Mouse (Mus musculus): Measurements from ENCODE around the gene Ssh1.

Ssh1 gene

DNA sequence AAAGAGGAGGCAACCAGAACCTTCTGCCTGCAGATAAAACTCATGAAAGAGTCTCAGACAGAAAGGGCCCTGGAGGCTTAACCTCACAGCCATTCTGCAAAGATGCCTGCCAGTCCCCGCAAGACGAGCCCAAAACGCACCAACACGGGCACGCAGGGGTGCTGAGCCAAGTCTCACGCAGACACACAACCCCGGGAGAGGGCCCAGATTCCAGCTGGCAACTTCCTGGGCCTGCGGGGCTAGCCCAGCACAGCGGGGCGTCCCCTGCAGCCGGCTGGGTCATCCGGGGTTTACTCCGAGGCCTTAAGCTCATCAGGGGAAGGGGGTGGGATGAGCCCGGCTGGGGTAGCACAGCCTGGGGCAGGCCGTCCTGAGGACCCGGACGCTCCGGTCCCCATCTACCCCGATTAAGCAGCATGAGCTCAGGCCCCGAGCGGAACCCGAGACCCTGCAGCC lies 635 bp downstream of the Ssh1 start:
- DNase-seq (ENCODE audit: extremely low read depth, low read depth, low spot score) = no peak

DNA sequence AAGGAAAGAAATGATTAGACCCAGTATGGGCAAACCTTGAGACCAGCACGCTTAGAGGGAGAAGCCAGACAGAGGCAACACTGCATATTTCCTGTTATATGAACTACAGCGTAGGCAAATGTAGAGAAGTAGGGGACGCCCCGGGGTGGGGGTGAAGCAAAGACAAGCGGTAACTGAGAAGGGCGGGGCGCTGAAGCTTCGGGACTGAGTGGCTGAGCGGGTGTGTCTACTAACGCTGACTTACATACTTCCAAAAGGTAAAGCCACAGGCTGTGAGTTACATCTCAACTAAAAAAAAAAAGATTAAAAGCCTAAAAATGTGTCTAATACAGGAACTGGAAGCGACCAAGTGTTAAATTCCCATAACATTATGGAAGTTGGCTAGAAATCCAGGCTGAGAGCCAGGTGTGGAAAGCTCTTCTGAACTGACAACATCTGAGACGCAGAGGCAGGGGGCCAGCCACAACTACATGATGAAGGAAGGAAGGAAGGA lies 1.3 kb downstream of the Ssh1 start:
- DNase-seq (ENCODE audit: extremely low read depth, low read depth, low spot score) = no peak

DNA sequence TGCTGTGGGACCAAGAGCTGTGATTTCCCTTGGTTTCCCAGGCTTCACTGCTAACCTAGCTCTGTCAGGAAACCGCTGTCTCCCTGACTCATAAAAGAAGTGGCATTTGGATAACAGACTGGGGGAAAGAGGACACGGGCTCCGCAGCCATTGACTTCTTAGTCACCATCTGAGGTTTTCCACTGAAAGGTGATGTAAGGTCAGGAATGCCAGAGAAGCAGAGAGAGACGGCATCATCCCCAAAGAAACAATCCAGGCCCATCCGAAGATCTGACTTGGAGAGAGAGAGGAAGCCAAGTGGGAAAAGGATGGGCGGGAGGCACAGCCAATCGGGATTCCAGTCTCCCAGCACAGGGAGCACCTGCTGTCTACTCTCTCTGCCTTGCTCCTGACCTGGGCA lies 2.6 kb downstream of the Ssh1 start:
- DNase-seq (ENCODE audit: extremely low read depth, low read depth, low spot score) = no peak

- DNase-seq (ENCODE audit: extremely low read depth, low read depth, low spot score) = no peak
Observed at GRCm38 (mm10) chr5:113990593-113990992, 3.1 kb downstream of the Ssh1 start.

- DNase-seq (ENCODE audit: extremely low read depth, low read depth, low spot score) = no peak
Observed at GRCm38 (mm10) chr5:113989437-113990024, 4.2 kb downstream of the Ssh1 start.

GRCm38 (mm10) chr5:113986182-113986961 lies 7.3 kb downstream of the Ssh1 start:
- DNase-seq (ENCODE audit: extremely low read depth, low read depth, low spot score) = no peak

- DNase-seq (ENCODE audit: extremely low read depth, low read depth, low spot score) = no peak
Observed at GRCm38 (mm10) chr5:113985737-113986136, 8.0 kb downstream of the Ssh1 start.

DNA sequence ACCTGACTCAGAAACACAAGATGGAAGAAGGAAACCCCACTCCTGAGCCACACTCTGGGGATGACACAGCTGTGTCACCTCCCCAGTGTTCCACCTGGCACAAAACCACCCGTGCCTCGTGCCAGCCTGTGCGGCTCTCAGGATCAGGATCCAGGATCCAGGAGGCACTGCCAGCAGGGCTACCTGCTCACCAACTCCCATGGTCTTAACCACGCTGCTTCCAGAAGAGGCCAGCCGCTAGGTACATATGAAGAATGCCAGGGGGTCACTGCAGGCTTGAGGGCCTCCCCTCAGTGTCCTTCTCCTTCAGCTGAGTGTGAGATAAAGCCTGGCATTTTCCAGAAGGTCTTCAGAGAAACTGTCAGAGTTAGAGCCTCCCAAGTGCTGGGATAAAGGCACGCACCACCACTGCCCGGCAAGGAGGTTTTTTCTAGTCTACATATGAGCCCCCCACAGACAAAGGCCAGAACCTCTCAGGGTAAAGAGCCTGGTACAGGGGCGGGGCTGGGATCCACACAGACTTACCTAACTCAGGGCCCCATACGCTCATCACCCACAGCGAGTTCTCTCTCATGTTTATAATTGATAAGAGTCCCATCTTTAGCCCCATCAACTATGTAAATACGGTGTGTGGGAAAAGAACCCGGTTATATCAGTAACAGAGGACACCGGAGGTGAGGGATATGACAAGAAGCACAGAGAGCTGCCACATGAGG lies 9.5 kb downstream of the Ssh1 start:
- no peak for DNase-seq (ENCODE audit: extremely low read depth, low read depth, low spot score)

GRCm38 (mm10) chr5:113983541-113983940 lies 10.2 kb downstream of the Ssh1 start:
- no peak for DNase-seq (ENCODE audit: extremely low read depth, low read depth, low spot score)

DNA sequence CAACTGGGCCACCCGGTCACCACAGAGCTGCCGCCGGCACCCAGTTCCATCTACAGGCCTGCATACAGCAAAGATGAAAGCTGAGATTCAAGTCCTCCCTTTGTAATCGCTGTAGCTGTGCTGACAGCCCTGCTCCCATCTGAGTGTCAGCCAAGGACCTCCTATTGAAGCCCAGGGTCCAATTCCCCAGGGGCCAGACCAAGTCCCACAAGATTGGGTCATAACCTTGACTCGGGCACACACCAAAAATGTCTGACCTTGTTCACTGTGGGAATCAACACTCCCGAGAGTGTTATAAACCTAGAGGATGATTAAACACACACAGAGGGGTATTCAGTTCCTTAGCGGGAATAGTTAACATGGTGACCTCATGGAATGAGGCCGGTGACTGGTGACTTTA lies 11.9 kb downstream of the Ssh1 start:
- DNase-seq (ENCODE audit: extremely low read depth, low read depth, low spot score) = no peak

GRCm38 (mm10) chr5:113981171-113981570 lies 12.5 kb downstream of the Ssh1 start:
- DNase-seq (ENCODE audit: extremely low read depth, low read depth, low spot score) = no peak

DNA sequence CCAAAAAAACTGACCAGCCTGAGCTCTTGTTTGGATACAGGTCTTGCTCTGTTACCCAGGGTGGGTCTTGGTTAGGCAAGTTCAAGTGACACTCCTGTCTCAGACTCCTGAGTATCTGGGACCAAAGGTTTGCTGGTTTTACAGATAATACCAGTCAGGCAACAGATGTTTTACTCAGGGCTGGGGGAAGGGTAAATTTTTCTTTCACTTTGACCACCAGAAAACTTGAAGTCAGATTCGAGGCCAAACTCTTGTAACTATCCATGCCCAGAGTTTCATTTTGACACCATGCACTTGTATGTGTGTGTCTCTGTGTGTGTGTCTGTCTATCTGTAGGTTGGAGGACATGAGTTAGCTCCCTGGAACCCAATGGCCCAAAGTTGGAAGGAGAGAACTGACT lies 13.2 kb downstream of the Ssh1 start:
- no peak for DNase-seq (ENCODE audit: extremely low read depth, low read depth, low spot score)

DNA sequence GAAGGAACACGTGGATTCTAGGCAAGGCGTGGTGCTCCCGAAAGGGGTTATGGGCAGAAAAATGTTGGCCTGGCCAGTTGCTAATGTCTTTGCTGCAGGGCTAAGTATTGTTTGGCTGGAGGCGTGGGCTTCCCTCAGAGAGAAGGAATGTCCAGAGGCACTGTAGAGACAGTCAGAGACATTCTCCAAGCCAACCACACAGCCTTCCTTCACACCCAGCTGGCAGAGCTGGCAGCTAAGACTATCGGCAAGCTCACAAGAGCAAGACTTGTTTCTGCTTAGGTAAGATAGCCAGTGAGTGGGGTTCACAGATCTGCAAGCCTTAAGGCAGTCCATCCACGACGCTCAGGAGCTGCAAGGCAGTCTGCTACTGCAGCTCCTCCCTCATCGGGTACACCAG lies 16.4 kb downstream of the Ssh1 start:
- DNase-seq (ENCODE audit: extremely low read depth, low read depth, low spot score) = no peak

DNA sequence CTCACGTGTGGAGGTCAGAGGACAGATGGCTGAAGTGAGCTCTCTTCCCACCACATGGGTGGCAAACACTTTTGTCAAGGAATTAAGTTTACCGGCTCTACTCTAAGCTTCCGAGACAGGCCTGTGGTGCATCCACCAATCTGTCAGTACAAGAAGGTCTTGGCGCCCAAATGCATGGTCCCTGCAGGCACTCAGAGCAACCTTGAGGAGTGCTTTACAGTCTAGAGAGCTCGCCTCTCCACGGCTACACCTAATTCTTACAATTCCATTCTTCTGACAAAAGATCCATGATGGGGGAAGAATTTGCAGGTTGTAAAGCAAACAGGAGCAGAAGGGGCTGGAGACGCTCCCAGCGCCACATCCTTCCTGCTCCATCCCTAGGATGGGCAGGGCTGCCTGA lies 17.1 kb downstream of the Ssh1 start:
- no peak for DNase-seq (ENCODE audit: extremely low read depth, low read depth, low spot score)

DNA sequence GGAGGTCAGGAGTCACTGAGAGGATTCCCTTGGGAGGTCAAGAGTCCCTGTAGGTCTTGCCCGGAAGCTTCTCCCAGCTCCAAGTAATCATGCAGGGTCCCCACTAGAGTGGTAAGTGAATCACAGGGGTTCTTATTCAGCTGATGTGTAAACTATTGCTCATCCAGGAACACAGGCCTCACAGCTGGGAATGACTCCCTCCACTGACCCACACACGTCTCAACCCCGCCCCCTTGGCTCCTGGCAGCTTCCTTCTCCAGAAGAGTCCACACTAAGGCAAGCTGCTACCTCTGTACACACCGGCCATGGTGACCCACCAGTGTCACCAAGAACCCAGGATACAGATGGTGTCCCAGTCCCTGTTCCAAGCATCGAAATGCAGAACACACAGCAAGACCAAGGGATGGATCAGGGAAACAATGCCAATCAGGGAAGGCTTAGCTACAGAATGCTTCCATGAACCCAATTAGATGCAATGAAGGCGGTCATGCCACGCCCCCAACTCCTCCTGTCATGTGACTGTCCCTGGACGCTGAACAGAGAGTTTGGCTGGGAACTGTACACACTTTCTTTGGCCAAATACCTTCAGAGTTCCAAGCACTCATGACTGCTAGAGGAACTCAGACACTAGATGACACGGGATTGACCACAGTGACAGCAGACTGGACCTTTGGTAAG lies 18.0 kb downstream of the Ssh1 start:
- no peak for DNase-seq (ENCODE audit: extremely low read depth, low read depth, low spot score)

- DNase-seq (ENCODE audit: extremely low read depth, low read depth, low spot score) = no peak
Observed at GRCm38 (mm10) chr5:113974576-113974975, 19.1 kb downstream of the Ssh1 start.

DNA sequence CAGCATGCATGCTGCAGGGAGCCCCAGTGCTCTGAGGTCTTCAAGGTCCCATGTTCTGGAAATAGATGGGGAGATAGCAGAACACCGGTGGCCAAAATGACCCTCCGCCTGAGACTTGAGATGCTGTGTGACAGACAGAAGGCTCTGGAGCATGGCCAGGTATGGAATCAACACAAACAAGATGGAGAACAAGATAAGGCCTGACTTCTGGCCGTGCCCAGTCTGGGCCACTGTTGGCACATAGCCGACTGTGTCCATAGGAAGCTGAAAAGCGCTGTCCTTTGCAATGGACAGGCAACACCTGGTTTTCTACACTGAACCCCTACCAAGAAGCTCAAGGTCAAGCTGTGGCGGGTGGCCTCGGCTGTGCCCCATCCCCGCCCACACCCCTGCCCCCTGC lies 19.9 kb downstream of the Ssh1 start:
- no peak for DNase-seq (ENCODE audit: extremely low read depth, low read depth, low spot score)

- no peak for DNase-seq (ENCODE audit: extremely low read depth, low read depth, low spot score)
Observed at GRCm38 (mm10) chr5:113972589-113973515, 20.8 kb downstream of the Ssh1 start.

DNA sequence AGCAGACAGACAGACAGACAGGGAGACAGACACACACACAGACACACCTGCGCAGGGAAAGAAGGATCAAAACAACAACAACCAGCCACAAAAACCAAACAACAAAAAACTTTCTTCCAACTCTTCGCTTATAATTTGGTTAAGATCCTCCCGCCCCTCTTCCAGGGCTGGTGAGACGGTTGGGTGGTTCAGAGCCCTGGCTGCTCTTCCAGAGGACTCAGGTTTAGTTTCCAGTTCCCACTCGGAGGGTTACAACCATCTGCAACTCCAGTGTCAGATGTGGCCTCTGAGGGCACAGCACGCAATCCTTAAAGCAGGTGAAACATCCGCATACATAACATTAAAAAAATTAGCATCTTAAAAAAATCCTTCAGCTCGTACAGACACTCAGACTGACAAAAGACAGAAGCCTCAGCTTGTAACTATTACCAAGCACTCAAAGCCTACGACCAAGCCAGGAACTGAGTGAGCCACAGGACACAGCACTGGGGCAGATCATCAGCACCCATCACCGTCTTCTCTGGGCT lies 22.2 kb downstream of the Ssh1 start:
- DNase-seq (ENCODE audit: extremely low read depth, low read depth, low spot score) = no peak

DNA sequence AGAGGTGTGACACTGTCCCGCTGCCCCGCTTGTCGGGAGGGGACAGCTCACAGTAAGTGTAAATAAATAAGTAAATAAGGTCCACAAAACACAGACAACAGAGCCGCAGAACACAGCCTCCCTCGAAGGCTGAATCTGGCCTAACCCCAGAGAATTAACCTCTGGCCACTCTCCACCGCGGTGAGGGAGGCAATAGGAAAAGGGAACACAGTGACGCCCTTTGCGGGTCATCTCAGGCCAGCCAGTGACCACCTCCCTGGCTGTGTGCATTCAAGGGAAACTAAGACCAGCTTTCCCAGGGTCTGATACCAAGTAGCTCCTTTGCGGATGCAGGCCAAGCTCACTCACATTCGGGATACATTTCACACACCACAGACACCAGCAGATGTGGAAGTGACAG lies 25.3 kb downstream of the Ssh1 start:
- no peak for DNase-seq (ENCODE audit: extremely low read depth, low read depth, low spot score)
